Mouse (Mus musculus) brain, embryonic 14.5 days (tissue): ENCODE data around the gene Arhgef25. TPM values are rescaled to one million over a fixed set of nuclear protein-coding genes. Genes with fewer than 3 reads are reported as not detected.

Experiments
- DNase-seq: peaks from one replicate; pipeline ENCODE4 v3.0.0-alpha.2; 2011; ENCODE audit warnings: low read depth
- CTCF ChIP-seq: fragments of 200-500 bp; IDR thresholded peaks from 2 replicates; pipeline ENCODE4 v1.5.1; 2012; ENCODE audit warnings: inconsistent platforms, mild to moderate bottlenecking, moderate library complexity, borderline replicate concordance; ENCODE audit not compliant: insufficient read depth, insufficient read length; ENCODE audit errors: extremely low read depth
- POLR2A ChIP-seq: fragments of 200-500 bp; IDR thresholded peaks from 2 replicates; pipeline ENCODE4 v1.6.1; 2012; ENCODE audit warnings: mild to moderate bottlenecking, inconsistent platforms, borderline replicate concordance; ENCODE audit not compliant: poor library complexity, insufficient read depth, insufficient read length, severe bottlenecking; ENCODE audit errors: extremely low read depth
- polyA plus RNA-seq: library from polyadenylated mRNA; depleted of rRNA; stranded (reverse); fragments of >200 nt; gene quantifications from 2 replicates; pipeline ENCODE4 v1.2.3, GENCODE M21; 2012

Arhgef25 gene
- polyA plus RNA-seq, 1 experiment: 66.7 TPM

DNA sequence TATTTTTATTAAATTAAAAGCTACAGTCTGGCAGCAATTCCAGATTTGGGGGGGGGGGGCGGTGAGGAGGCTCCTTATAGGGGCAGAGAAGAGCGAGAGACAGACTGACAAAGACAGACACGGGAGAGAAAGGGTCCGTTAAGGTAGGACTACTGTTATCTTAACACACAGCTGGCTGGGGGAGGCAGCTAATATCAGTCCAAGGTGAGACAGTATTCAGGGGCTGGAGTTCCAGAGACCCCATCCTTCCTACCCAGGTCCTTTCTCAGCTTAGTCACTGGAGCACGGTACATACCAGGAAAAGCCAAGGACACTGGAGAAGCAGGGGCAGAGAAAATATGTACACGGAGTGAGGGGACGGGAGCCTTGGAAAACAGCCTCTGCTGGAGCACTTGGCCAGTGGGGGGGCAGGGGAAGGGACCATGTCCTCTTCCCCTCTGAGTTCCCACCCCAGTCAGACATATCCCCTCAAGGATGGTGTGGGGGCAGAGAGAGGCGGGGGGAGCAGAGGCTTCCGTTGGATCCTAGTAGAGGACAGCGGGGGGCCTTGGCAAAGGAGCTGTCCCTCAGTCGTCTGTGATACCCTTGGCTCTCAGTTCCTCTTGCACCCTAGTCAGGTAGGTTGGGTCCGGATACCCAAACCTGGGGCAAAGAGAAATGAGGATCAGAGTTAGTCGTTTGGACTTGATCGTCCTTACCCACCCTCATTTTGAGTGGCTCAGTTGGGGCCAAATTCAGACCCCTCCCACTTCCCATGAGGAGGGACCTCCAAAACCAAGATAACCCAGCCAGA lies 711 bp upstream of the Arhgef25 start:
- TF ChIP-seq CTCF: no peak
- TF ChIP-seq POLR2A: no peak

DNA sequence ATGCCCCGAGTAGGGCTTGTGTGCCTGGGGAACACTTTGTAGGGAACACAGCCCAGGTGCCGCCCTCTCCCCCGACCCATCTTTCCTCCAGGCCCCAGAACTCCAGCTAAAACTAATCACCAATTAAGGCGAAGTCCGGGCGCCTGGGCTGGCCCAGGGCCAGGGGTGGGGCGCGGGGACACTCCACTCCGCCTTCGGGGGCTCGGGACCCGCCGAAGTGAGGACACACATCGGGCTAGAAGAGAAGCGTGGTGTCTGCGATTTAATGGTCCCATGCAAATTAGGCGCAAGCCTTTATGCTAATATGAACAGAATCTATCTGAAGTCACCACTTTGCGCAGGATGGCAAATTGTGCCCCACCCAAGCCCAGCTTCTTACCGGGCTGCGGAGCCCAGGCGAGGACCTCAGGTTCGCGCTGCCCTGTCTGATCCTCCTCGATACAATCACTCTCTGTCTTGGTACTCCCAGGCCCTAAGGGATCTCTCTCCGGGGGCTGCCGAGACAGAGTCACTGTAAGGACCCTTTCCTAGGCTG lies 700 bp downstream of the Arhgef25 start:
- peak; percentile 62 for DNase-seq

More for the DNA sequence above, 711 bp upstream of the Arhgef25 start:
- DNase-seq: no peak

DNA sequence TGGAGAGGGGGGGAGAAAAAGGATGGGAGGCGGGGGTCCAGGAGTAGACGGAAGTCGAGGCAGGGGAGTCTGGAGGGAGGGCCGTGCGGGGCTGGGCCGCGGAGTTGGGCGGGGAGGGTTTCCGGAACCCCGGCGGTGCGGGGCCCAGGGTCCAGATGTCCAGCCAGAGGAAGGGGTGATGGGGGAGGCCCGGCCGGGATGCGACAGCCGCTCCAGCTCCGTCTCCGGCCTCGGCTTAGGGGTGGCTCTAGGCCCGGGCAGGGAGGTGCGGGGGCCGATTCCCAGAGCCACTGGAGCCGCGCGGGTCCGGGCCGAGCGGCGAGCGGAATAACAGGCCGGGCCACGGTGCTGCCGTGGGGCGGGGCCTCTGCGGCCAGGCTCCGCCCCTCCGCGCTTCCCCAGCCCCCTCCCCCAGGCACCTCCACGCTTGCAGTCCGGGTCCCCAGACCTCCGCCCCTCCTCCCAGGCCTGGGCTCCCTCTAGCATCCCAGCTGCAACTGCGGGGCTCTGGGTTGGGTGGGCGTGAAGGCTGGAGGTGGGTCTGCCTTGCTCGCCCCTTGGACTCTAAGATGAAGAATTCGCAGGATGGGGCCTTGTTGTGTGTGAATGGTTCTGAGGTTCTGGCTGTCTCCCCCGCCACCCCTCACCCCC lies 1.3 kb downstream of the Arhgef25 start:
- TF ChIP-seq POLR2A (peak; percentile 79), CTCF (no peak)
- peak; percentile 92 for DNase-seq

More for the DNA sequence above, 700 bp downstream of the Arhgef25 start:
- TF ChIP-seq CTCF (no peak), POLR2A (no peak)

DNA sequence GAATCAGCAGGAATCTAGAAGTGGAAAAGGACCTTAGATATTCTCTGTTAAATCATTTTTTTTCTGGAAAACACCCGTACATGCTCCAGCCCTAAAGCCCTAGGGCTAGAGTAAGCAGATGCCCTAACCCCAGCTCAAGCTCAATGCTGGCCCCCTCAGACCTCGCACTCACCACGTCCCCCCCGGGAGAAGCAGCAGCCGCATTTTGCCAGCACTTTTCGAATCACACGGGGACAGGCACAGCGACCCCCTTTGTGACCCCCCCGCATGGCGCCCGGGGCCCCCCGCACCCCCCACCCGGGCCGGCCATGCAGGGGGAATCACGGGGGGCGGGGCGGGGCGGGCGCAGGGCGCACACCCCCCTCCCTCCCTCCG lies 1.8 kb downstream of the Arhgef25 start:
- TF ChIP-seq POLR2A: no peak
- TF ChIP-seq CTCF: no peak
- no peak for DNase-seq

DNA sequence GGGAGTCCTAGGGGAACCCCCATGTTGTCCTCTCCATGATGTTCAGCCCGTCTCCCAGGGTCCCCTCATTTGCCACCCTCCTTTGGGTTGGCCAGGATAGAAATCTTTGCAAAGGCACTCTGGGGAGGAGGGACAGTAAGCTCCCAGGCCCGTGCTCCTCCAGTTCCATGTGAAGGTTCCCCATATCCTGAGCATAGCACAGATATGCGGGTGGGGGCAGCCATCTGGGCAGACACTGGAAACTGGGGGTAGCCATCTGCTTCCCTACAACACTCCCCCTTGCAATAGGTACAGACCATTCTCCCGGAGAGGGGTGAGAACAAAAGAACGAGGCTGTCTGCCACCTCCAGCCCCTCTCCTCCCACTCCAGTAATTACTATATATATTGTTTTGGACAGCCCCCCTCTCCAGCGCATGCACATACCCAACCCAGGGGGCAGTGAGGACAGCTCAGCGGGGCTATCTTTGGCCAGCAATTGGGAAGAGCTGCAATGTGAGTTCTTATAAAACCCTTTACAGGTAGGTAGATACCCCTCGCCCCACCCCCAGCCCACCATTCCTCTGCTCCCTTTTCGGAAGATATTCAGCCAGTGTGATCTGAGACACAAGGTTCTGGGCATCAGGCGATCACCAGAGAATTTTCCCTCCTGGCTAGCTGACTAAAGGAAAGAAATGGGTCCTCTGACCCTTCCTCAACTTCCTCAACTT lies 2.4 kb downstream of the Arhgef25 start:
- TF ChIP-seq POLR2A (no peak), CTCF (no peak)
- DNase-seq: peak; percentile 86

DNA sequence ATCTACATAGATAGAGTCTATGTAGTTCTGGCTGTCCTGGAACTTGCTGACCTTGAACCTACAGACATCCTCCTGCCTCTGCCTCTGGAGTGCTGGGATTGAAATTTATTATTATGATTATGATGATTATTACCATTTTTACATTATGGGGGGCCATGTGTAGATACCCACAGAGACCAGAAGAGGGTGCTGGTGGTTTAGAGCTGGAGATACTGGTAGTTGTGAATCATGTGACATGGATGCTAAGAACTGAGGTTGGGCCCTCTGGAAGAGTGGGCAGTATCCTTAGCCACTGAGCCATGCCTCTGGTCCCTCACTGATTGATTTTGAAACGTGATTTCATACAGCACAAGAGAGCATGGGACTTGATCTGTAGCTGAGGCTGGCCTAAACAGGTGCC lies 3.4 kb downstream of the Arhgef25 start:
- DNase-seq: no peak
- TF ChIP-seq CTCF (no peak), POLR2A (no peak)

DNA sequence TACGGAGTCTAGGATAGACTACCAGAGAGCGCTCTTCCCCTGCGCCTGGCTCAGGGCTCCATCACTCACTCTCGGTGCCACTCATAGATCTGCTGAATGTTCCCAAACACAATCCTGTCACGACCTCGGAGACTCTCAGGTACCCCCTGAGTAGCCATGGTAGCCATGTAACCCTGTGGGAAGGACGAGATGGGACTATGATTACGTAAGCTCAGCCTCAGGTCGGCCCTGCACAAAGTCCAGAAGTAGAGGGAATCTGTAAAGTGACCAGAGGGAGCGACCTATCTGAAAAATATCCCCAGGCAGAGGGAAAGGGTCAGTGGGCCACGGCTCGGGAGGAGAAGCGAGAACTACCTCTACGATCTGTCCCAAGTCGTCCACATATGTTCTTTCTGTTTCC lies 4.4 kb downstream of the Arhgef25 start:
- TF ChIP-seq POLR2A (no peak), CTCF (no peak)

DNA sequence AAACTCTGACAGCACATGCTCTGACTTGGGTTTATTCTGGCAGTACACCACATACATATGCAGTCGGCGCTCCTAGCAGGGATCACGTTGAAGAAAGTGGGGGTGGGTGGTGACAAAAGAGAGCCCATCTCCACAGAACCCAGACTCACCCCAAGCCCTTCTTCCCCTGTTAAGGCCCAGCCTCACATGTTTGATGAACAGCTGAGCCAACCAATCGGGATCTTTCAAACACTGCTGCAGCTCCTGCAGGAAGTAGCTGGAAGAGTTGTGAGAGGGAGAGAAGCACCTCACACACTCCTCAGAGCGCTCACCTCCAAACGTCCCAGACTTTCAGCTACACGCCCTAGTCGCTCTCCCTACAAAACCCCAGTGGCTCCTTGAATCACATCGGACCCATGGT lies 4.8 kb downstream of the Arhgef25 start:
- TF ChIP-seq CTCF (no peak), POLR2A (no peak)
- peak; percentile 75 for DNase-seq

More for the DNA sequence above, 4.4 kb downstream of the Arhgef25 start:
- no peak for DNase-seq

DNA sequence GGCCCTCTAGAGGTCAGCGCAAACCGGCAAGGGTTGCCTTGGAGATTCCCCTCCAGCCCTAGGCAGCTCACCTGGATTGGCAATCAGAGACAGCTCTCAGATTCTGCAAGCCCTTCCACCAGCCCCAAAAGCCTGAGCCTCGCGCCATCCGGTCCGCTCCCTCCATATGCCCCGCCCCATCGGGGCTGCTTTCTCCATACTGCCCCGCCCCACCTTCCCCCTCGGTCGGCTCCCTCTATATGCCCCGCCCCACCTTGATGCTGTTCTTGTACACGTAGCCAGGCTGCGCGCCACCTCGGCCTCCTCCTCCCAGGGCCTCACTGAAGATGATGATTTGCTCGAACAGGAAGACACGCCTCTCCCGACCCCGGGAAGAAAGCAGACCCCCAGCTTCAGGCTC lies 6.1 kb downstream of the Arhgef25 start:
- 0 out of 2 replicates have a peak, but pooled peaks have one; percentile 0 for TF ChIP-seq CTCF
- no peak for TF ChIP-seq POLR2A
- DNase-seq: peak; percentile 30

DNA sequence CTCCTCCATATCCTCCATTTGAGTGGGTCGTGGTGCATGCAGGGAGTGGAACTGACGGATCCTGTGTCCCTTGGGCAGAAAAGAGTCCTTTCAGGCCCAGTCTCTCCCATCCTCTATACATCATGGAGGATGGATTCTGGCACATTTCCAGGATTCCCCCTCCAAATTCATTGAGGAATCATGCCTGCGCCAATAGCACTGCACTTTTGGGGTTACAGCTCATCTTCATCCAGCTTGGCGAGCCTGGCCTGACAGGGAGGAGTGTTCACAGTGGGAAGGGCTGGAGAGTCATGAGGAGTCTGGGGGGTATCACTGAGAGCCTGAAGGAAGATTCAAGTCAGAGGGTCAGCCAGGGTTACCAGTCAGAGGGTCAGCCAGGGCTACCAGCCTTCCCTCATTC lies 7.3 kb downstream of the Arhgef25 start:
- no peak for DNase-seq
- TF ChIP-seq POLR2A (no peak), CTCF (no peak)

DNA sequence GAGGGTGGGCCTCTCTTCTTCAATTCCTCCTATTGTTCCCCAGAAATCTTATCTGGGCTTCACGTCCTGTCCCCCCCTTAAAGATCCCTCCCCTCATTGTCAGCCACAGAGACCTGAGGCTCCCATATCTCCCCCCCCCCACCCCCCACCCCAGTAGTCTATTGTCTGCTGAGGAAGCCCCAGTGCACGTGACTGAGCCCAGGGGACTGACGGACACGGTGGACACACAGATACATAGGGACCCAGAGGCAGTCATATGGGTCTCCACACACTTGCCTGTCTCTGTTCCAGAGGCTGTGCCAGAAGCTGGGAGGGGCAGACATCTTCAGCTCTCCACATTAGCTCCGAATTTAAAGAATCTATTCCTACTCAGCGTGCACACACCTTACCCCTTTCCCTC lies 8.3 kb downstream of the Arhgef25 start:
- no peak for DNase-seq
- TF ChIP-seq POLR2A: no peak
- no peak for TF ChIP-seq CTCF
